8 mouse cellular contexts compared by ENCODE assay signal in genomic region chr5:24526889-24527230, GRCm38 (mm10). TPM values are rescaled to one million over a fixed set of nuclear protein-coding genes. Genes with fewer than 3 reads are reported as not detected.
DNase-seq lines count a peak whose midpoint lies in the region; ATAC-seq and TF ChIP-seq lines count a peak whose summit lies in the region.

TSS of gene Gbx1 (minus strand) at chr5:24527202.

- H3K4me1 ChIP-seq in E14TG2a.4 (replicated peaks; ENCODE audit: low read depth, low read length), result peaks cover 46% of the 10 kb centered on the region
- H3K4me1 ChIP-seq in forebrain, embryonic 16.5 days (replicated peaks; ENCODE audit: control insufficient read depth, insufficient read depth, low read length), result peaks cover 15% of the 10 kb centered on the region
- no peaks in the 10 kb centered on the region for H3K4me1 ChIP-seq in midbrain, postnatal 0 days (ENCODE audit: insufficient read depth, low read length)

- H3K4me2 ChIP-seq in forebrain, embryonic 16.5 days (ENCODE audit: low read length), result peak within 1 kb of the TSS; percentile 82
- peak within 1 kb of the TSS; percentile 96 for H3K4me2 ChIP-seq in midbrain, postnatal 0 days (ENCODE audit: low read depth, low read length, poor library complexity, severe bottlenecking)

- H3K27me3 ChIP-seq in E14TG2a.4 (ENCODE audit: insufficient read depth, low read length), result peaks cover 87% of the 10 kb centered on the region
- H3K27me3 ChIP-seq in forebrain, embryonic 16.5 days (replicated peaks; ENCODE audit: control insufficient read depth, insufficient read depth, low read length), result peaks cover 56% of the 10 kb centered on the region
- peaks cover 72% of the 10 kb centered on the region for H3K27me3 ChIP-seq in midbrain, postnatal 0 days (ENCODE audit: insufficient read depth, low read length)

- H3K36me3 ChIP-seq in E14TG2a.4 (ENCODE audit: insufficient read depth, low read length), result no peaks in the 10 kb centered on the region
- H3K36me3 ChIP-seq in forebrain, embryonic 16.5 days (ENCODE audit: control insufficient read depth, insufficient read depth), result no peaks in the 10 kb centered on the region
- H3K36me3 ChIP-seq in midbrain, postnatal 0 days (ENCODE audit: insufficient read depth, low read length), result no peaks in the 10 kb centered on the region

- peak within 1 kb of the TSS; percentile 43 for H3K9ac ChIP-seq in forebrain, embryonic 16.5 days (replicated peaks; ENCODE audit: low read depth, low read length)
- H3K9ac ChIP-seq in midbrain, postnatal 0 days (replicated peaks; ENCODE audit: low read length, poor library complexity, severe bottlenecking), result peak within 1 kb of the TSS; percentile 48; the same call in 1 of the 2 replicates

- under 1% methylated on average over 42 of the region's 49 CpGs for WGBS in forebrain, embryonic 16.5 days
- under 1% methylated on average over 19 of the region's 49 CpGs for WGBS in midbrain, postnatal 0 days

- no peak for TF ChIP-seq CTCF in E14TG2a.4 (conservative IDR thresholded peaks at IDR 0.05; ENCODE audit: low read length)
- no peak for TF ChIP-seq CTCF in midbrain, postnatal 0 days (IDR thresholded peaks at IDR 0.05)

- H3K4me3 ChIP-seq in E14TG2a.4 (replicated peaks; ENCODE audit: low read length), result peak within 1 kb of the TSS; percentile 77
- H3K4me3 ChIP-seq in forebrain, embryonic 16.5 days (replicated peaks; ENCODE audit: low read length), result peak within 1 kb of the TSS; percentile 47
- peak within 1 kb of the TSS; percentile 48 for H3K4me3 ChIP-seq in midbrain, postnatal 0 days (ENCODE audit: low read depth, low read length)

- H3K9me3 ChIP-seq in E14TG2a.4 (ENCODE audit: low read length), result no peaks in the 10 kb centered on the region
- no peaks in the 10 kb centered on the region for H3K9me3 ChIP-seq in forebrain, embryonic 16.5 days (ENCODE audit: control insufficient read depth, low read length)
- no peaks in the 10 kb centered on the region for H3K9me3 ChIP-seq in midbrain, postnatal 0 days (ENCODE audit: low read length)

- H3K27ac ChIP-seq in forebrain, embryonic 16.5 days (ENCODE audit: low read length), result no peak within 1 kb of the TSS
- H3K27ac ChIP-seq in midbrain, postnatal 0 days (ENCODE audit: low read depth, low read length), result no peak within 1 kb of the TSS

- ATAC-seq in forebrain, embryonic 16.5 days, result peak; percentile 17; the same call in 1 of the 2 replicates
- ATAC-seq in midbrain, postnatal 0 days (ENCODE audit: low FRiP score), result no peak

- DNase-seq in cerebellum, postnatal 10 days, result peak; percentile 33 to 36
- no peak for DNase-seq in cerebellum, postnatal 4 days (ENCODE audit: low spot score in 2 of 2)
- peak; percentile 56 to 67 for DNase-seq in kidney, postnatal 4 days
- no peak for DNase-seq in midbrain, postnatal 0 days (ENCODE audit: low spot score)
- DNase-seq in layer of hippocampus, postnatal 25 days (ENCODE audit: extremely low spot score in 1 of 2, low spot score in 1 of 2), result no peak
- DNase-seq in left cerebral cortex, adult 18-20 months (ENCODE audit: low spot score in 2 of 2), result no peak

RNA-seq across cellular contexts. Expression of gene Gbx1, which starts in this region (rescaled TPM):
- 0.45 and 1.3 TPM in 2 replicates for polyA plus RNA-seq in forebrain, embryonic 16.5 days (2015; fragmentation: Nextera tagmentation; extraction: Ambion mirVana)
- total RNA-seq in midbrain, postnatal 0 days (2014; rRNA removed), result 0.33 TPM in 1 of 2 replicates, not detected in the other
- 0.09 and 0.12 TPM in 2 replicates for polyA plus RNA-seq in midbrain, postnatal 0 days (2015; fragmentation: Nextera tagmentation; extraction: Ambion mirVana)
- total RNA-seq in layer of hippocampus, postnatal 25 days (2021), result under 1 TPM; 0.10 to 0.16 TPM
- under 1 TPM; 0.21 to 0.33 TPM for total RNA-seq in left cerebral cortex, adult 18-20 months (2021)

Comparison
In these comparisons a context has a peak if more than half of its experiments do, and no peak if none do; other contexts are left out.
1. DNase-seq: peak in cerebellum, postnatal 10 days (2 of 2) and kidney, postnatal 4 days (2 of 2); none in cerebellum, postnatal 4 days (0 of 2), midbrain, postnatal 0 days (single experiment), layer of hippocampus, postnatal 25 days (0 of 2) and left cerebral cortex, adult 18-20 months (0 of 2).
2. Peak in every context shown above with its lines, with median percentiles within 50 percentile points of each other: H3K4me3 ChIP-seq.